Mouse (Mus musculus) heart, embryonic 16.5 days (tissue): Measurements from ENCODE around the gene Zfp772. TPM values are rescaled to one million over a fixed set of nuclear protein-coding genes. Genes with fewer than 3 reads are reported as not detected.
"Not testable (repeated sequence)": the region's sequence is repeated elsewhere in the genome, so short reads cannot be mapped to it uniquely, and the experiment has no call there.

Source experiments
- ATAC-seq: fragments of 200-750 bp; cut with Nextera tagmentation; replicated peaks from 2 replicates; pipeline ENCODE4 v1.8.0; 2017; ENCODE audit warnings: moderate number of reproducible peaks; ENCODE audit not compliant: insufficient read depth, low FRiP score; ENCODE audit errors: extremely low read depth
- H3K27ac ChIP-seq: fragments of 300-500 bp; sonication (generic); 2 replicates; pipeline ENCODE4 v1.5.1; 2014; ENCODE audit warnings: mild to moderate bottlenecking, low read length, control low read depth, moderate library complexity
- H3K27me3 ChIP-seq: fragments of 300-500 bp; sonication (generic); 2 replicates; pipeline ENCODE4 v1.6.1; 2014; ENCODE audit warnings: low read length, mixed read lengths; ENCODE audit not compliant: control insufficient read depth, insufficient read depth
- H3K36me3 ChIP-seq: fragments of 300-500 bp; sonication (generic); 2 replicates; pipeline ENCODE4 v1.6.1; 2014; ENCODE audit not compliant: control insufficient read depth, insufficient read depth
- H3K4me1 ChIP-seq: fragments of 300-500 bp; sonication (generic); 2 replicates; pipeline ENCODE4 v1.6.1; 2014; ENCODE audit warnings: low read length, mixed read lengths; ENCODE audit not compliant: control insufficient read depth, insufficient read depth
- H3K4me2 ChIP-seq: fragments of 300-500 bp; sonication (generic); 2 replicates; pipeline ENCODE4 v1.6.1; 2014; ENCODE audit warnings: low read depth, mild to moderate bottlenecking, control low read depth, low read length
- H3K4me3 ChIP-seq: fragments of 300-500 bp; sonication (generic); 2 replicates; pipeline ENCODE4 v1.5.1; 2014; ENCODE audit warnings: mild to moderate bottlenecking, control low read depth, low read length
- H3K9ac ChIP-seq: fragments of 300-500 bp; sonication (generic); 2 replicates; pipeline ENCODE4 v1.6.1; 2014; ENCODE audit warnings: low read length, control low read depth
- H3K9me3 ChIP-seq: fragments of 300-500 bp; sonication (generic); replicated peaks from 2 replicates; pipeline ENCODE4 v1.6.1; 2016; ENCODE audit warnings: low read length; ENCODE audit not compliant: control insufficient read depth
- WGBS: fragments of 180-500 bp; shearing (Covaris S2); extraction: QIAGEN DNeasy Blood & Tissue Kit; methylation state at CpG from one replicate; pipeline ENCODE4 v1.1.7; 2014; 5-methylcytosine and 5-hydroxymethylcytosine counted together
- polyA plus RNA-seq: library from polyadenylated mRNA; unstranded; fragments of >200 nt; fragmentation: Nextera tagmentation; extraction: Ambion mirVana; gene quantifications from 2 replicates; pipeline ENCODE4 v1.2.1, GENCODE M21; 2015

Zfp772 gene
- polyA plus RNA-seq = 4.6 and 5.3 TPM in 2 replicates

DNA sequence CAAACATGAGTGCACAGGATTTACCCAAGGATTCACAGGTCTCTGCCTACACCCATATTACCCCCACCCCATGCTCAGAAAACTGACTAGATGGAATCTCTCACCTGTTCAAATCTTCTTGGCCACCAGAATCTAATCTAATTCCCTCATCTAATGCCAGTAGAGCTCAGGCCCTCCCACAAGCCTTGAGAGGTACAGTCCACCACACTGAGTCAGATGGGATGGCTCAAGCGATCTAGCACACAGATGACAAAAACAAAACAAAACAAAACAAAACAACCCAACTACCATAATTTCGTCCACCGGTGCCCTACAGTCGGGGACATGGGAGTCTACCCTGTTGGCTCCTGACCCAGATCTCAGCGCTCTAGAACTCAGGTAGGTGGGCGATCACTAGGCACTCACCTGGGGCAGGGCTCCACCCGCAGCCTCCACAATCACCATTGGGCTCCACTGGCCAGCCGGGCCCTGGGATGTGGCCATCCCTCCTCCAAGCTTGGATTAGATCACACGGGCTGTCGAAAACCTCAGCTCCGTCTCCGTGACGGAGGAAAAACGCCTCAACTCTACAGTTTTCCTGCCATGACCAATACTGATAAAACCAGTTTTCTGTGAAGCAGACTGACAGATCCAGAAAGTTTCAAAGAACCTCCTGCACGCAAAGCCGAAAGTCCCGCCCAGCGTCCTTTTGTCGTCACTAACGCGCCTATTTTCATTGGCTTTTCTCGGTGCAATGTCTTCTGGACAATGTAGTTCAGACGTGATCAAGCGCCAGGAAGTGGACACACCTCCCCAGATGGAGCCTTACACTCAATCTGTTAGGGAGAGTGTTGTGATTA is at the start of gene Zfp772:
Gene Zfp772, minus strand, starts transcription at position 686 of the 839 bp plus-strand sequence.
- H3K36me3 ChIP-seq, H3K27me3 ChIP-seq, ATAC-seq, H3K9me3 ChIP-seq, H3K27ac ChIP-seq, H3K4me1 ChIP-seq: not testable (repeated sequence)
- Histone ChIP-seq H3K4me3 (peak within 1 kb of the TSS; percentile 59), H3K4me2 (peak within 1 kb of the TSS; percentile 68), H3K9ac (peak within 1 kb of the TSS; percentile 68)
- 2% methylated on average over 24 of the region's 24 CpGs for WGBS

DNA sequence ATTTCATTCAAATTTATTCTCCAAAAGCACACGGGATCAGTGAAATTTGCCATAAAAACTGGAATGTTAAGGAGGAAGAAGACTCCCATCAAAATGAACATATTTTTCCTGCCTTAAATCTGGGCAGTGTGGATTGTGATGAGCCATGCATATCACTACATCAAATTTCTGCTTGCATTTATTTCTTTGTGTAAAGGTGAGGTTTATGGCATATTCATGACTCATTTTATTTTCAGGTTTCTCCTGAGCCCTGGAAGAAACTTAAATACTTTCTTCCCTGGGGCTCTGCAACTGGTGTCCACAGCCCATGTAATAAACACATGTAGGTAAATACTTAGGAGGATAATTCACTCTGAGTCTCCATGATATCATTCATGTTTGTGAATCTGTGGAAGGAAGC is 37.4 kb upstream of the Zfp772 start, which contains the start of gene Vmn2r29:
Gene Vmn2r29, minus strand, starts transcription at position 101 of the 400 bp plus-strand sequence.
- not testable (repeated sequence) for H3K9me3 ChIP-seq, ATAC-seq, H3K27ac ChIP-seq, H3K27me3 ChIP-seq, H3K4me3 ChIP-seq, H3K9ac ChIP-seq, H3K36me3 ChIP-seq, H3K4me2 ChIP-seq, H3K4me1 ChIP-seq
- WGBS = no CpG with 5 or more reads among the region's 1 CpGs

DNA sequence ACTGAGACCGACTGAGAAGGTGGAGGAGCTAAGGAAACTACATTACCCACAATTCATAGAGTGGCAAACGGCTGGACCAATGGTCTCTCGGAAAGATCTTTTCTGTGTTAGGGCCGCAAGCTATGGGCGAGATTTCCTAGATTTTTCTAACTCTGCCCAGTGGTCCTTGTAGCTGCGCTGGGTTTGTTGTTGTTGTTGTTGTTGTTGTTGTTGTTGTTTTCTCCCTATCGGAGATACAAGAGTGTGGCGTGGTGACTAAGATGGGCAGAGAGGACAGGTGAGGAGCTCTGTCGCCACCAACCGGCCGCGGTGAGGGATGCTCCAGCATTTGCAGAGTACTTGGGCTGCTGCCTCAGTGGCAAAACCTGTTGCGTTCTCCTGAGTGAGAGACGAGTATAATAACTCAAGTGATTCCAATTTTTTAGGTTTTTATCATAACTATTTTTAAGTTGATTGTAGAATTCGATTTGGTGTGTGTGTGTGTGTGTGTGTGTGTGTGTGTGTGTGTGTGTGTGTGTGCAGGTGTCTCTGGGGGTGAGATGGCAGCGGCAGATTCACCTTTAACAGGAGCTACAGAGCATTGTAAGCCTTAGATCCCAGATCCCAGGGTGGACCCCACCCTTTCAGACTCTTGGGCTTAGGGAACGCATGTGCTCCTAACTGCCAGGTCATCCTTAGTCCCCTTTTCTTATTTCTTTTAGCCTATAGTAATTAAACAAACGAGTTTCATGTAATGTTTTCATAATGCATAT is 21.4 kb downstream of the Zfp772 start:
- H3K4me3 ChIP-seq = peak overlapping the region; percentile 74
- no peak overlapping the region for H3K27ac ChIP-seq
- peak overlapping the region; percentile 70 for H3K4me2 ChIP-seq
- peak overlapping the region; percentile 25; the same call in 1 of the 2 replicates for H3K9ac ChIP-seq
- H3K36me3 ChIP-seq = no peaks in the 10 kb centered on the region
- no peaks in the 10 kb centered on the region for H3K27me3 ChIP-seq
- peak; percentile 87 for ATAC-seq
- no peaks in the 10 kb centered on the region; the same call in 1 of the 2 replicates for H3K4me1 ChIP-seq
- H3K9me3 ChIP-seq = no peaks in the 10 kb centered on the region
- WGBS = 9% methylated on average over 18 of the region's 18 CpGs

DNA sequence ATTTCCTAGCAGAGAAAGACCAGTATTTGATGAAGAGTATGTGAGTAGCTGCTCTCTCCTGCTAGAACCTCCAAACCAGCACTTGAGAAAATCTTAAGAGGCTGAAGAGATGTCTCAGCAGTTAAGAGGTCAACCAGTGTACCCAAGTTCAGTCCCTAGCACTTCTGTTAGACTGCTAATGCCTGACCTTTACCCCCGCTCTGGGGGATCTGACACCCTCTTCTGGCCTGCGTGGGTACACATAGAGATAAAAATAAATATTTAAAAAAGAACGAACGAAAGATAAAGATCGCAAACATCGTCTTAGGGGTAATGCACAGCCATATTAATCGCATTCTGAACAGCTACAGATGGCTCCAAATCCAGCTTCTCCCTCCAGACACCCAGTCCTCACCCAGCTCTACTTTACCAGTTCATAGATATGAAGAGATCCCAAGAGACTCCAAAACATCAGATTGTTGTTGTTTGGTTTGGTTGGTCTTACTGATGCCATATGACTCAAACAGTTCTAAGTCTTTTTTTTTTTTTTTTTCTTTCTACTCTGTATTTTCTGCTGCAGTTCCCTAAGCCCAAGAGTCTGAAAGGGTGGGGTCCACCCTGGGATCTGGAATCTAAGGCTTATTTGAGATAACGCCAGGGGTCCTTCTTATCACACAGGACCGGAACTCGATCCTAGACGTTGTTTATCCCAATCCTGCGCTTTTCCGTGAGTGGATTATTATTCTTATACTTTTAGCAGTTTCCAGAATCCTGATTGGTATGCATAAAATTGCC is 22.2 kb downstream of the Zfp772 start:
- no peaks in the 10 kb centered on the region for H3K27me3 ChIP-seq
- H3K9me3 ChIP-seq = no peaks in the 10 kb centered on the region
- H3K36me3 ChIP-seq = peaks cover 2% of the 10 kb centered on the region; the same call in 1 of the 2 replicates
- peak overlapping the region; percentile 70 for H3K4me2 ChIP-seq
- WGBS = 28% methylated on average over 13 of the region's 13 CpGs
- H3K4me1 ChIP-seq = no peaks in the 10 kb centered on the region; the same call in 1 of the 2 replicates
- H3K4me3 ChIP-seq = peak overlapping the region; percentile 74
- H3K27ac ChIP-seq = no peak overlapping the region
- H3K9ac ChIP-seq = peak overlapping the region; percentile 25; the same call in 1 of the 2 replicates
- ATAC-seq = peak; percentile 49; the same call in 1 of the 2 replicates

DNA sequence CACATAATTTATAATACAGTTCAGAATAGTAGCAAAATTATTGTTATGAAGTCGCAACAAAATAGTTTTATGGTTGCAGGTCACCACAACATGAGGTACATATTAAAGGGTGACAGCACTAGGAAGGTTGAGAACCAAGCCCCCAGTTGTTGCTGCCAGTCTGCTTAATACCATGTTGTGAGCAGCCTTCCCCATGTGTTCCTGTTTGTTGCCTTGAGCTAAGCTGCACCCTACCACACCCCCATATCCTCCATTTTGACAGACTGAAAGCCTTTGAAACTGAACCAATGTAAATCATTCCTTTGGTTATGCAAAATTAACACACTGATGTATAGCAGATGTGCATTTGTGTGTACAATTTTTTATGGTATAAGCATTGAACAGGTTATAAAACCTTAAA is 23.9 kb downstream of the Zfp772 start:
- H3K4me1 ChIP-seq = no peaks in the 10 kb centered on the region; the same call in 1 of the 2 replicates
- no peak overlapping the region for H3K4me2 ChIP-seq
- no peaks in the 10 kb centered on the region for H3K9me3 ChIP-seq
- H3K27me3 ChIP-seq = no peaks in the 10 kb centered on the region
- WGBS = 79% methylated on average over 1 of the region's 1 CpGs
- peaks cover 18% of the 10 kb centered on the region for H3K36me3 ChIP-seq
- ATAC-seq = no peak
- H3K4me3 ChIP-seq = no peak overlapping the region
- no peak overlapping the region for H3K9ac ChIP-seq
- H3K27ac ChIP-seq = no peak overlapping the region

DNA sequence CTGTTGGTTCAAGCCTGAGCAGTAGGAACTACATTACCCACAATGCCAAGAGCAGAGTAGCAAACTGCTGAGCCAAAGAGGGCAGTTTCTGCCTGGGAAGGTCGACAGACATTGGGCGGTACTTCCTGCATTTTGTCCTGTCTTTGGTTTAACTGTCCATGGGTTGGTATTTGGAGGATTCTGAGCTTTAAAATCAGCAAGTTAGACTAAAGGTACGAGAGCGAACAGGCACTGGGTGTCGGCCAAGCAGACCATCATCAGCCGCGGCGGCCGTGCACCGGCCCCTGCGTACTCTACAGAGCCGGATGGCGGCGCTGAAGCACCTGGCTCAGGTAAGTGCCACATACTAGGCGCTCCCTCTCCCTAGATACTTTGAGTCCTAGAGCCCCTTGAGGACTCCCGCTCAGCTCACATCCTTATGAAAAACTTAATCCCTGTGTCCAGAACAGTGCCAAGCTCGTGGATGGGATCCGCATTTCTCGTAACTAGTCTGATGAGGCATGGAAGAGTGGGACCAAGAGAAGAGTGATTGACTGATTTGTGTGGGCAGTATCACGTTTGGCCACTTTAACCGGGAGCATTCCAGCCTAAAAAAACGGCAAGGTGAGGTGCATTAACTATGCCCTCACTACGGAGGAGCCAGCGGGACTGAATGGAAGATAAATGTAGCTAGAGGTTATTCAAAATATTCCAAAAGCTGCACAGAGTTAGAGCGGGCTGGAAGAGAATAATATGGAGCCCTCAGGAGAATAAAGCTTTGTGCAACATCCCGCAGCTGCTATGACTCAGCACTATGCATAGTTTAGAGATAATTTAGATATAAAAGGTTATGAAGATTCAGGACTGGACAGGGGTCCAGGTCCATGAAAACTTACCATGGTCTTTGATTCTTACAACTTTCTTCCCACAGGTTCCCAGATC is 38.3 kb downstream of the Zfp772 start, which contains the start of gene Zfp418:
Gene Zfp418, plus strand, starts transcription at position 104 of the 921 bp plus-strand sequence.
- H3K9me3 ChIP-seq = no peaks in the 10 kb centered on the region
- peak within 1 kb of the TSS; percentile 93 for H3K4me3 ChIP-seq
- peaks cover 4% of the 10 kb centered on the region for H3K4me1 ChIP-seq
- H3K27me3 ChIP-seq = no peaks in the 10 kb centered on the region
- H3K36me3 ChIP-seq = peaks cover 11% of the 10 kb centered on the region
- peak within 1 kb of the TSS; percentile 90 for H3K9ac ChIP-seq
- H3K4me2 ChIP-seq = peak within 1 kb of the TSS; percentile 93
- H3K27ac ChIP-seq = no peak within 1 kb of the TSS
- ATAC-seq = peak; percentile 97
- 2% methylated on average over 26 of the region's 26 CpGs for WGBS
